Mouse (Mus musculus) heart, embryonic 15.5 days (tissue): ENCODE measurements around the gene Adnp. TPM values are rescaled to one million over a fixed set of nuclear protein-coding genes. Genes with fewer than 3 reads are reported as not detected.

Source experiments
- ATAC-seq: fragments of 200-750 bp; cut with Nextera tagmentation; replicated peaks from 2 replicates; pipeline ENCODE4 v1.8.0; 2017; ENCODE audit warnings: low read depth, moderate TSS enrichment; ENCODE audit not compliant: insufficient number of reproducible peaks, insufficient read depth, low FRiP score
- H3K27ac ChIP-seq: fragments of 300-500 bp; sonication (generic); 2 replicates; pipeline ENCODE4 v1.5.1; 2015; ENCODE audit warnings: mild to moderate bottlenecking, inconsistent platforms
- H3K27me3 ChIP-seq: fragments of 300-500 bp; sonication (generic); 2 replicates; pipeline ENCODE4 v1.6.1; 2015; ENCODE audit warnings: inconsistent platforms
- H3K36me3 ChIP-seq: fragments of 300-500 bp; sonication (generic); 2 replicates; pipeline ENCODE4 v1.6.1; 2015; ENCODE audit warnings: mild to moderate bottlenecking, inconsistent platforms
- H3K4me1 ChIP-seq: fragments of 300-500 bp; sonication (generic); replicated peaks from 2 replicates; pipeline ENCODE4 v1.6.1; 2015; ENCODE audit warnings: inconsistent platforms
- H3K4me2 ChIP-seq: fragments of 300-500 bp; sonication (generic); 2 replicates; pipeline ENCODE4 v1.6.1; 2015; ENCODE audit warnings: inconsistent platforms, mild to moderate bottlenecking, moderate library complexity
- H3K4me3 ChIP-seq: fragments of 300-500 bp; sonication (generic); 2 replicates; pipeline ENCODE4 v1.5.1; 2015; ENCODE audit warnings: mild to moderate bottlenecking, inconsistent platforms
- H3K9ac ChIP-seq: fragments of 300-500 bp; sonication (generic); 2 replicates; pipeline ENCODE4 v1.6.1; 2015; ENCODE audit warnings: mild to moderate bottlenecking, inconsistent platforms
- H3K9me3 ChIP-seq: fragments of 300-500 bp; sonication (generic); replicated peaks from 2 replicates; pipeline ENCODE4 v1.6.1; 2016; ENCODE audit warnings: inconsistent platforms
- WGBS: fragments of 180-500 bp; shearing (Covaris S2); methylation state at CpG from one replicate; pipeline ENCODE4 v1.1.7; 2015; ENCODE audit warnings: mixed read lengths; 5-methylcytosine and 5-hydroxymethylcytosine counted together
- polyA plus RNA-seq: library from polyadenylated mRNA; unstranded; fragments of >200 nt; fragmentation: Nextera tagmentation; extraction: Ambion mirVana; gene quantifications from 2 replicates; pipeline ENCODE4 v1.2.1, GENCODE M21; 2015

Adnp gene
- polyA plus RNA-seq = 6.6 and 7.8 TPM in 2 replicates

DNA sequence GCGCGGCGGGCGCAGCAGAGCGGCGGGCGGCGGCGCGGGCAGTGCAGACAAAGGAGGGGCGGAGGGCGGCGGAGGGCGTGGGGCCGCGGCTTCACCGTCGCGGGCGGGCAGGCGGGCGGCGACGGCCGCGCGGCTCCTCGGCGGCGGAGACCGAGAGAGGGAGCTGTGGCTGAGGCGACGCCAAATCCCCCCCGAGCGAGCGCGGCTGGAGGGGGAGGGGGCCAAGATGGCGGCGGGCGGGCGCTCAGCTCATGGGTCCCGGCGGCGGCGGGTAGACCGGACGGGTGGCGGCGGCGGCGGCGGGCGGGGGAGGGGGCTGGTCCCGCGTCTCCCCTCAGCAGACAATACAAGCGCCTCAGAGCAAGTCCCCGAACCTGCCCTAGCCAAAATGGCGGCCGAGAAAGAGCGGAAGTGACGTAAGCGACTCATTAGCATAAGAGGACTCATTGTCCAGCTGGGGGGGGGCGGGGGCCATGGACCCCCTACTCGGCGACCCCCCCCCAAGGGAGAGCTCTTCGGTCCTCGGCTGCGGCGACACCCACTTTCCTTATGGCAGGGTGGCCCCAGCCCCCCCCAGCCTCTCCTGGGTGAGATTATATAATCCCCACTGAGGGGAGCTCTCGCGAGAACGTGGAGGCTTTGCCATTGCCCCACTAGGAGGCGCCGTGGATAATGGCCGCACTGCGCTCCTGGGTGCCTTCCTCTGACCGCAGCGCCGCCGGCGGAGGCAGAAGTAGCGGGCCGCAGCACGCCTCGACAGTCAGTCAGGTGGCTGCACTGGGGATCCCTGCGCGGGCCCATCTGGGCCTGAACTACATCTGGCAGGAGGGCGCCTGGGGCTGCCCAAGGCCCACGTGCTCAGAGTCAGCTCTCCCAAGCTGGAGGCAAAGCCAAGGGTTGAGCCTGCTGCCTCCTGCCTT lies at the start of gene Adnp:
Adnp (minus strand) TSS at position 388 of the 920 bp plus-strand sequence.
- H3K36me3 ChIP-seq = peaks cover 27% of the 10 kb centered on the region
- H3K4me1 ChIP-seq = peaks cover 17% of the 10 kb centered on the region
- peak within 1 kb of the TSS; percentile 99 for H3K27ac ChIP-seq
- H3K4me2 ChIP-seq = peak within 1 kb of the TSS; percentile 69
- WGBS = under 1% methylated on average over 75 of the region's 89 CpGs
- H3K27me3 ChIP-seq = no peaks in the 10 kb centered on the region
- H3K9ac ChIP-seq = peak within 1 kb of the TSS; percentile 100
- ATAC-seq = peak; percentile 88
- peak within 1 kb of the TSS; percentile 99 for H3K4me3 ChIP-seq
- no peaks in the 10 kb centered on the region for H3K9me3 ChIP-seq

- Histone ChIP-seq H3K9me3 (no peaks in the 10 kb centered on the region), H3K4me1 (no peaks in the 10 kb centered on the region), H3K4me3 (no peak overlapping the region), H3K36me3 (no peaks in the 10 kb centered on the region), H3K27ac (no peak overlapping the region), H3K27me3 (peaks cover 83% of the 10 kb centered on the region), H3K9ac (no peak overlapping the region), H3K4me2 (no peak overlapping the region)
- 71% methylated on average over 3 of the region's 3 CpGs for WGBS
- no peak for ATAC-seq
These were observed 49.6 kb upstream of the Adnp start for GRCm38 (mm10) chr2:168256506-168256905.

DNA sequence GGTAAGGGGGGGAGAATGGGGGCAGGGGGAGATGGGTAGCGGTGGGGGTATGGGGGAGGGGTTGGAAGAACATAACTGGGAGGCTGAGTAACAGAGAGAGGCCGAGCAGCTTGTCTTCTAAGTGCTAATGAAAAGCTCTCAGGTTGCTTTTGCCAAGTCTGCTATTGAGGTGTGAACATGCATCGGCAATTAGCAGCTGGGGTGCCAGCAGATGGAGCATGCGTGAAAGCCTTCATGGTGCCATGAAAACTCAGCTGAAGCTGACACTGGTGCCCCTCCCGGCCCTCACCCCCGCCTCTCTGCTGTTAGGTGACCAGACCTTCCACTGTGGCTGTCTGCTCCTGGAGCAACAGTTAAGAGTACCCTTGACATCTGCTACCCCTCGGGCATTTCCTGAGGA lies 46.9 kb upstream of the Adnp start:
- H3K4me2 ChIP-seq = no peak overlapping the region
- WGBS = 13% methylated on average over 7 of the region's 7 CpGs
- H3K27me3 ChIP-seq = peaks cover 70% of the 10 kb centered on the region

DNA sequence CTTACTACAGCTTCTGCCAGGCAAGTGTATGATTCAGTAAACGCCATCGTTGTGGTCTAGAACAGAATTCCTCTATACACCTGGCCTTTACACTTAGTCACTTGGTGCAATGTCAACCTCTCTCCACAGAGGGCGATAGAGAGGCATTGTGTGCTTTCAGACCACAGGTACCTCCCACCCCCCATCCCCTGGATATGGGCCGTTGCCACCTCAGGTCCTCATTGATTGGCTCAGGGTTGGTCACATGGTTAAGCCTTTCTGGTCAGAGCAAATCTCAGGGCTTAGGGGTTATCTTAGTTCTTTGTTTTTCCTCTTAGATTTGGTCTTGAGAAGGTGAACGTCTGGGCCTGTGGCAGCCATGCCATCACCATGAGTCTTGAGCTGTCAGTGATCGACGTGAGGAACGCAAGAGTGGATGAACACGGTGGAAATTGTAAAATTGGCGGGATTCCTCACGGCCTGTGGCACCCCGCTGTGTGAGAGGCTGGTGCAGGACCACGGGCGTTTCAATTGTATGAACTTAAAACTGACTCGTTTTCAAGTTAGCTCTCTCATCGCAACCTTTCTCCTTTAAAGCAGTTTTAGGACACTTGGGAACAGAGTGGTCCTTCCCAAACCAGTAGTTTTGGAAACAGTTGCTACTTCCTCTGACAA lies 45.9 kb upstream of the Adnp start:
- H3K4me1 ChIP-seq = no peaks in the 10 kb centered on the region
- peaks cover 62% of the 10 kb centered on the region for H3K27me3 ChIP-seq
- no peak overlapping the region for H3K4me3 ChIP-seq
- H3K27ac ChIP-seq = no peak overlapping the region
- H3K4me2 ChIP-seq = no peak overlapping the region
- H3K9ac ChIP-seq = no peak overlapping the region
- WGBS = 14% methylated on average over 16 of the region's 16 CpGs
- ATAC-seq = no peak
- no peaks in the 10 kb centered on the region for H3K36me3 ChIP-seq
- no peaks in the 10 kb centered on the region for H3K9me3 ChIP-seq

More for the DNA sequence above, 46.9 kb upstream of the Adnp start:
- Histone ChIP-seq H3K9ac (no peak overlapping the region), H3K36me3 (no peaks in the 10 kb centered on the region), H3K4me1 (no peaks in the 10 kb centered on the region), H3K9me3 (no peaks in the 10 kb centered on the region), H3K27ac (no peak overlapping the region), H3K4me3 (no peak overlapping the region)
- ATAC-seq = no peak

DNA sequence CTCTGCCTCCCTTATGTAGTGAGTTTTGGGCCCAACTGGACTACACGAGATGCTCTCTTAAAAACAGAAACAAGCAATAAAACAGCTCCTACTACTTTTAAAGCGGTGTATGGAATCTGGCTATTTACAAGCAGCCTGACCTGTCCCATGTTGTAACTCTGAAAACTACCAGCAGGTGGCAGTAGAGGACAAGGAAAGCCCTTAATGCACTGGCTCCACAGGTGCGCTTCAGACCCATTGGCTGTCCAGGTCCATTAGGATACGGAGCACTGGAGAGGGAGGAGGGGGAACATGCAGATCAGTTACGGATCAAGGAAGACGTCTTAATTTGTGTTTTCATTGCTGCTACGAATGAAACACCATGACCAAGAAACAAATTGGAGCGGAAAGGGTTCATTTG lies 43.4 kb upstream of the Adnp start:
- no peak for ATAC-seq
- Histone ChIP-seq H3K4me1 (no peaks in the 10 kb centered on the region), H3K9me3 (no peaks in the 10 kb centered on the region), H3K27me3 (peaks cover 52% of the 10 kb centered on the region), H3K27ac (no peak overlapping the region), H3K4me2 (no peak overlapping the region), H3K9ac (no peak overlapping the region), H3K36me3 (no peaks in the 10 kb centered on the region), H3K4me3 (no peak overlapping the region)
- 20% methylated on average over 8 of the region's 8 CpGs for WGBS

- no peak overlapping the region for H3K27ac ChIP-seq
These were observed 41.9 kb upstream of the Adnp start for GRCm38 (mm10) chr2:168248856-168249245.

DNA sequence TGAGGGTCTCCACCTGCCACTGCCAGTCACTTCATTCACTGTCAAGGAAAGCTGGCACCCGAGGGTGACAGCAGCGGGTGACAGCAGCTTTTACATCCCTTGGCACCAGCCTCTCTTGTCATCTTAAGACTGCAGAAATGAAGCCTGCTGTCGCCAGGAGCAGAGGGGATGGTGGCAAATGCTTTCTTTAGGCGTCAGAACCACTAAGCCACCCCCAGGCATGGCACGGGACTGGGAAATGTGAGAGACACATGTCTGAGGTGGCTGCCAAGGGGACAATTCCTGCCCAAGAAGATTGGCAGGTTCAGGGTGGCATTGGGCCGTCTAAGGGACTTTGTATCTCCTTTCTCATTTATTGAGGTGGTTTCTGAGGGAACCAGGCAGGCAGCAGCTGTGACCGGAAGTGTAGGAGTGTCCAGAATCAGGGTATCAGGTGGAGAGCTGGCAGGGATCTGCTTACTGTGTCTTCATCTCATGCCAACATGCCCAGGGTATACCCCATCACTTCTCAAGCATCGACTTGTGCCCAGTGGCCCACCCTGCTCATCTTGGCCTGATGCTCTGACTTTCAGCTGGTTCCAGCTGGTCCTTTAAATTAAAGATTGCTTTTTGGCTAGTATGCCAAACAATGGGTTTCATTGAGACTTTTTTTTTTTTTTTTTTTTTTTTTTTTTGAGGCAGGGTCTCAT lies 41.4 kb upstream of the Adnp start:
- no peak for ATAC-seq
- WGBS = 69% methylated on average over 8 of the region's 8 CpGs
- no peak overlapping the region for H3K4me3 ChIP-seq
- H3K9ac ChIP-seq = no peak overlapping the region
- no peak overlapping the region for H3K27ac ChIP-seq
- peaks cover 51% of the 10 kb centered on the region for H3K27me3 ChIP-seq
- no peaks in the 10 kb centered on the region for H3K9me3 ChIP-seq
- no peaks in the 10 kb centered on the region for H3K36me3 ChIP-seq
- H3K4me2 ChIP-seq = no peak overlapping the region
- no peaks in the 10 kb centered on the region for H3K4me1 ChIP-seq

More at GRCm38 (mm10) chr2:168248856-168249245, 41.9 kb upstream of the Adnp start:
- Histone ChIP-seq H3K9ac (no peak overlapping the region), H3K9me3 (no peaks in the 10 kb centered on the region), H3K4me1 (no peaks in the 10 kb centered on the region), H3K36me3 (no peaks in the 10 kb centered on the region), H3K4me3 (no peak overlapping the region), H3K27me3 (peaks cover 54% of the 10 kb centered on the region), H3K4me2 (no peak overlapping the region)
- no peak for ATAC-seq
- WGBS = 21% methylated on average over 2 of the region's 2 CpGs

- 34% methylated on average over 8 of the region's 8 CpGs for WGBS
- Histone ChIP-seq H3K9me3 (no peaks in the 10 kb centered on the region), H3K4me2 (no peak overlapping the region), H3K4me3 (no peak overlapping the region), H3K27ac (no peak overlapping the region), H3K36me3 (no peaks in the 10 kb centered on the region), H3K9ac (no peak overlapping the region), H3K27me3 (peaks cover 28% of the 10 kb centered on the region), H3K4me1 (no peaks in the 10 kb centered on the region)
- no peak for ATAC-seq
These were observed 38.7 kb upstream of the Adnp start for GRCm38 (mm10) chr2:168245571-168245970.

GRCm38 (mm10) chr2:168243278-168243677 lies 36.4 kb upstream of the Adnp start:
- Histone ChIP-seq H3K9ac (no peak overlapping the region), H3K4me2 (no peak overlapping the region), H3K27me3 (peaks cover 27% of the 10 kb centered on the region), H3K4me1 (no peaks in the 10 kb centered on the region), H3K9me3 (no peaks in the 10 kb centered on the region), H3K4me3 (no peak overlapping the region), H3K27ac (no peak overlapping the region), H3K36me3 (no peaks in the 10 kb centered on the region)
- no peak for ATAC-seq
- 66% methylated on average over 4 of the region's 4 CpGs for WGBS

GRCm38 (mm10) chr2:168242841-168243240 lies 35.9 kb upstream of the Adnp start:
- H3K27ac ChIP-seq = no peak overlapping the region
- peaks cover 28% of the 10 kb centered on the region for H3K27me3 ChIP-seq

GRCm38 (mm10) chr2:168238335-168238734 lies 31.4 kb upstream of the Adnp start:
- Histone ChIP-seq H3K9ac (no peak overlapping the region), H3K36me3 (no peaks in the 10 kb centered on the region; the same call in 1 of the 2 replicates), H3K4me2 (no peak overlapping the region), H3K27ac (no peak overlapping the region), H3K27me3 (peaks cover 5% of the 10 kb centered on the region; the same call in 1 of the 2 replicates), H3K9me3 (no peaks in the 10 kb centered on the region), H3K4me3 (no peak overlapping the region), H3K4me1 (no peaks in the 10 kb centered on the region)
- WGBS = 89% methylated on average over 4 of the region's 4 CpGs
- ATAC-seq = no peak

More at GRCm38 (mm10) chr2:168242841-168243240, 35.9 kb upstream of the Adnp start:
- Histone ChIP-seq H3K9ac (no peak overlapping the region), H3K36me3 (no peaks in the 10 kb centered on the region), H3K4me3 (no peak overlapping the region), H3K4me1 (no peaks in the 10 kb centered on the region), H3K9me3 (no peaks in the 10 kb centered on the region), H3K4me2 (no peak overlapping the region)
- ATAC-seq = no peak
